ENCODE assay signal across 9 mouse cellular contexts in the genomic region with DNA sequence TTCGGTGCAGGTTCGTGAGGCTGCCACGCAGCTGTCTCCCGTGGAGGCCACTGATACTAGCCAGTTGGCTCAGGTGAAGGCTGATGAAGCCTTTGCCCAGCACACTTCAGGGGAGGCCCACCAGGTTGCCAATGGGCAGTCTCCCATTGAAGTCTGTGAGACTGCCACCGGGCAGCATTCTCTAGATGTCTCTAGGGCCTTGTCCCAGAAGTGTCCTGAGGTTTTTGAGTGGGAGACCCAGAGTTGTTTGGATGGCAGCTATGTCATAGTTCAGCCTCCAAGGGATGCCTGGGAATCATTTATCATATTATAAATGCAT. TPM values are rescaled to one million over a fixed set of nuclear protein-coding genes. Genes with fewer than 3 reads are reported as not detected.
DNase-seq lines count a peak whose midpoint lies in the region; ATAC-seq and TF ChIP-seq lines count a peak whose summit lies in the region.
"Had no signal": no experiment of that assay in that cellular context is flagged by ENCODE, and none has a peak within 500 bp of the region (broad histone marks: within the 10 kb centered on the region; RNA-seq: fewer than 3 reads in every experiment).

No protein-coding gene starts in this region.

- no peaks in the 10 kb centered on the region for H3K36me3 ChIP-seq in neural tube, embryonic 11.5 days (ENCODE audit: control insufficient read depth, insufficient read depth, low read length)
- no peaks in the 10 kb centered on the region for H3K36me3 ChIP-seq in liver, embryonic 13.5 days
- H3K36me3 ChIP-seq in stomach, postnatal 0 days (ENCODE audit: control insufficient read depth, insufficient read depth, low read length), result no peaks in the 10 kb centered on the region

- WGBS in neural tube, embryonic 11.5 days, result 40% methylated on average over 5 of the region's 5 CpGs
- 27% methylated on average over 5 of the region's 5 CpGs for WGBS in liver, embryonic 13.5 days (ENCODE audit: insufficient replicate concordance)
- 26% methylated on average over 5 of the region's 5 CpGs for WGBS in stomach, postnatal 0 days

- peak overlapping the region; percentile 75 for H3K4me3 ChIP-seq in gastrocnemius, adult 2 months
- H3K4me3 ChIP-seq in neural tube, embryonic 11.5 days (ENCODE audit: low read depth, low read length), result peak overlapping the region; percentile 42; the same call in 1 of the 2 replicates
- H3K4me3 ChIP-seq in liver, embryonic 13.5 days (replicated peaks), result peak overlapping the region; percentile 48
- H3K4me3 ChIP-seq in stomach, postnatal 0 days (ENCODE audit: low read depth, low read length), result peak overlapping the region; percentile 40

- no peak for DNase-seq in gastrocnemius, adult 2 months
- DNase-seq in gastrocnemius, adult 8-10 months (ENCODE audit: low spot score in 2 of 2), result no peak
- DNase-seq in neural tube, embryonic 11.5 days (ENCODE audit: low spot score), result no peak
- no peak for DNase-seq in neural tube, embryonic 10.5 days (ENCODE audit: extremely low spot score, low spot score)
- DNase-seq in liver, embryonic 13.5 days, result no peak
- DNase-seq in stomach, postnatal 0 days (ENCODE audit: low spot score), result no peak
- DNase-seq in layer of hippocampus, postnatal 25 days (ENCODE audit: extremely low spot score in 1 of 2, low spot score in 1 of 2), result no peak
- no peak for DNase-seq in retina, embryonic 14.5 days (ENCODE audit: low spot score)

- H3K27ac ChIP-seq in gastrocnemius, adult 2 months, result no peak overlapping the region
- H3K27ac ChIP-seq in neural tube, embryonic 11.5 days (ENCODE audit: low read depth, low read length), result no peak overlapping the region
- no peak overlapping the region for H3K27ac ChIP-seq in liver, embryonic 13.5 days
- H3K27ac ChIP-seq in stomach, postnatal 0 days (replicated peaks), result no peak overlapping the region

- H3K4me2 ChIP-seq in neural tube, embryonic 11.5 days (ENCODE audit: low read depth), result peak overlapping the region; percentile 77
- H3K4me2 ChIP-seq in liver, embryonic 13.5 days, result peak overlapping the region; percentile 72
- H3K4me2 ChIP-seq in stomach, postnatal 0 days (replicated peaks; ENCODE audit: low read depth), result peak overlapping the region; percentile 71

- TF ChIP-seq EP300 in stomach, postnatal 0 days (optimal IDR thresholded peaks at IDR 0.05), result no peak

- intact Hi-C loops in gastrocnemius, adult 2 months (cut with DNase I), result no loop called here

- H3K4me1 ChIP-seq in neural tube, embryonic 11.5 days (ENCODE audit: control insufficient read depth, insufficient read depth, low read length), result no peaks in the 10 kb centered on the region
- peaks cover 8% of the 10 kb centered on the region; the same call in 1 of the 2 replicates for H3K4me1 ChIP-seq in liver, embryonic 13.5 days (replicated peaks)
- H3K4me1 ChIP-seq in stomach, postnatal 0 days (replicated peaks; ENCODE audit: control insufficient read depth, insufficient read depth), result 0 out of 2 replicates have a peak, but pooled peaks cover 3% of the 10 kb centered on the region

- peak; percentile 13; the same call in 1 of the 2 replicates for ATAC-seq in neural tube, embryonic 11.5 days (ENCODE audit: insufficient read depth, low FRiP score, low TSS enrichment)
- ATAC-seq in liver, embryonic 13.5 days (ENCODE audit: low read depth), result no peak
- no peak; the same call in none of the 2 replicates for ATAC-seq in stomach, postnatal 0 days (ENCODE audit: low FRiP score, low TSS enrichment)

- H3K9ac ChIP-seq in neural tube, embryonic 11.5 days (ENCODE audit: low read length), result peak overlapping the region; percentile 56
- peak overlapping the region; percentile 61; the same call in 1 of the 2 replicates for H3K9ac ChIP-seq in liver, embryonic 13.5 days
- H3K9ac ChIP-seq in stomach, postnatal 0 days (ENCODE audit: low read length), result peak overlapping the region; percentile 47

- no peaks in the 10 kb centered on the region for H3K9me3 ChIP-seq in neural tube, embryonic 11.5 days (ENCODE audit: control insufficient read depth, low read length)
- H3K9me3 ChIP-seq in liver, embryonic 13.5 days (replicated peaks), result no peaks in the 10 kb centered on the region
- no peaks in the 10 kb centered on the region for H3K9me3 ChIP-seq in stomach, postnatal 0 days (ENCODE audit: control insufficient read depth, low read length)

- H3K27me3 ChIP-seq in neural tube, embryonic 11.5 days (ENCODE audit: control insufficient read depth, insufficient read depth, low read length), result peaks cover 4% of the 10 kb centered on the region; the same call in 1 of the 2 replicates
- H3K27me3 ChIP-seq in liver, embryonic 13.5 days, result peaks cover 38% of the 10 kb centered on the region
- H3K27me3 ChIP-seq in stomach, postnatal 0 days (ENCODE audit: control insufficient read depth, insufficient read depth, low read length), result no peaks in the 10 kb centered on the region

- no peak for TF ChIP-seq CTCF in gastrocnemius, adult 2 months (IDR thresholded peaks at IDR 0.05)
- no peak for TF ChIP-seq CTCF in stomach, postnatal 0 days (IDR thresholded peaks at IDR 0.05; ENCODE audit: low read depth)

RNA-seq across cellular contexts. Expression of a gene that starts 1.6 kb away (rescaled TPM):
- total RNA-seq in gastrocnemius, adult 2 months (2021), result not detected
- total RNA-seq in gastrocnemius, adult 8-10 months (2022), result not detected
- not detected in 2 replicates for polyA plus RNA-seq in neural tube, embryonic 11.5 days (2014; fragmentation: Nextera tagmentation; extraction: Ambion mirVana)
- not detected in 2 replicates for polyA plus RNA-seq in liver, embryonic 13.5 days (2015; fragmentation: Nextera tagmentation; extraction: Ambion mirVana)
- not detected in 2 replicates for polyA plus RNA-seq in stomach, postnatal 0 days (2015; fragmentation: Nextera tagmentation; extraction: Ambion mirVana)
- 1 to 10 TPM in 1 of 2 experiments, under 1 TPM in 1; 0.42 to 1.1 TPM for total RNA-seq in layer of hippocampus, postnatal 25 days (2021)
- total RNA-seq: left cerebral cortex, postnatal 36 days had no signal

RNA-seq across cellular contexts. Expression of a gene that starts 2.2 kb away (rescaled TPM):
- not detected for total RNA-seq in gastrocnemius, adult 2 months (2021)
- total RNA-seq in gastrocnemius, adult 8-10 months (2022), result not detected
- polyA plus RNA-seq in neural tube, embryonic 11.5 days (2014; fragmentation: Nextera tagmentation; extraction: Ambion mirVana), result not detected in 2 replicates
- polyA plus RNA-seq in liver, embryonic 13.5 days (2015; fragmentation: Nextera tagmentation; extraction: Ambion mirVana), result 0.09 TPM in 1 of 2 replicates, not detected in the other
- not detected in 2 replicates for polyA plus RNA-seq in stomach, postnatal 0 days (2015; fragmentation: Nextera tagmentation; extraction: Ambion mirVana)
- total RNA-seq in layer of hippocampus, postnatal 25 days (2021), result 1 to 10 TPM; 3.9 to 4.6 TPM

RNA-seq across cellular contexts. Expression of a gene that starts 9.4 kb away (rescaled TPM):
- 10 to 100 TPM; 37.3 to 45.4 TPM for total RNA-seq in gastrocnemius, adult 2 months (2021)
- total RNA-seq in gastrocnemius, adult 8-10 months (2022), result 10 to 100 TPM; 36.7 to 45.4 (median 41.7) TPM
- polyA plus RNA-seq in neural tube, embryonic 11.5 days (2014; fragmentation: Nextera tagmentation; extraction: Ambion mirVana), result 145 and 156 TPM in 2 replicates
- polyA plus RNA-seq in liver, embryonic 13.5 days (2015; fragmentation: Nextera tagmentation; extraction: Ambion mirVana), result 78.9 and 89.4 TPM in 2 replicates
- 55.6 and 56.3 TPM in 2 replicates for polyA plus RNA-seq in stomach, postnatal 0 days (2015; fragmentation: Nextera tagmentation; extraction: Ambion mirVana)
- total RNA-seq in layer of hippocampus, postnatal 25 days (2021), result 10 to 100 TPM; 61.9 to 64.8 TPM

RNA-seq across cellular contexts. Expression of a gene that starts 59.2 kb away (rescaled TPM):
- total RNA-seq in gastrocnemius, adult 2 months (2021), result 1 to 10 TPM; 2.1 TPM
- 1 to 10 TPM in 3 of 4 experiments, under 1 TPM in 1; 0.46 to 2.0 (median 1.3) TPM for total RNA-seq in gastrocnemius, adult 8-10 months (2022)
- 0.66 and 0.92 TPM in 2 replicates for polyA plus RNA-seq in neural tube, embryonic 11.5 days (2014; fragmentation: Nextera tagmentation; extraction: Ambion mirVana)
- 4.5 and 4.9 TPM in 2 replicates for polyA plus RNA-seq in liver, embryonic 13.5 days (2015; fragmentation: Nextera tagmentation; extraction: Ambion mirVana)
- polyA plus RNA-seq in stomach, postnatal 0 days (2015; fragmentation: Nextera tagmentation; extraction: Ambion mirVana), result 22.5 and 22.7 TPM in 2 replicates
- 10 to 100 TPM; 11.4 to 11.9 TPM for total RNA-seq in layer of hippocampus, postnatal 25 days (2021)

Comparison
In these comparisons a context has a peak if more than half of its experiments do, and no peak if none do; other contexts are left out.
1. RNA of a gene that starts 2.2 kb away (total RNA-seq): 3.9 to 4.6 TPM in layer of hippocampus, postnatal 25 days; not detected in gastrocnemius, adult 8-10 months and not detected in gastrocnemius, adult 2 months; every median in the first group is over 4 times any median in the second.
2. Peak in every context shown above with its lines, with median percentiles within 50 percentile points of each other: H3K4me3 ChIP-seq, H3K4me2 ChIP-seq and H3K9ac ChIP-seq.